Mouse (Mus musculus) NIH3T3 (cell line): ENCODE measurements at regions not wholly inside any gene's neighbourhood (a gene's known extent, or its start where the extent isn't known, plus 50 kb on each side); places are given as distances from the start of the nearest gene placed in this dataset.

ENCODE experiments used
- DNase-seq: peaks from one replicate; pipeline ENCODE4 v3.0.0-alpha.2; 2012; ENCODE audit warnings: low read depth

GRCm38 (mm10) chr7:128834894-128835293 is 90.2 kb downstream of the Sec23ip start:
- DNase-seq, result no peak

- no peak for DNase-seq
These were observed 91.7 kb downstream of the Sec23ip start for GRCm38 (mm10) chr7:128836435-128836834.

DNA sequence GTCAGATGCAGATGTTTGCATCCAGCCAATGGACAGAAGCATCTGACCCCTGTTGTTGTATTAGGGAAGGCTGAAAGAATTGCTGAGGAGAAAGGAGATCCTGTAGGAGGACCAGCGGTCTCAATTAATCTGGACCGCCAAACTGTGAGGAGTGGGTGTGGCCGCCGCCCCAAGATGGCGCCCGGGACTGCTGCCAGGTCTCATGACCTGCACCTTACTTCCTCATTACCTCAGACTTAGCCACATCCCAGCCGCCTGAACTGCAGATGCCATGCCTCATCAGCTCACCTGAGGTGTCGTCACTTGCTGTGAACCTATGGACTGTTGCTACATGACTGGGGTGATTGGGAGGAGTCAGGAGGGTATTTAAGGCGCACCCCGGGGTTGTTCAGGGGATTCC is 97.8 kb downstream of the Sec23ip start:
- DNase-seq, result no peak

DNA sequence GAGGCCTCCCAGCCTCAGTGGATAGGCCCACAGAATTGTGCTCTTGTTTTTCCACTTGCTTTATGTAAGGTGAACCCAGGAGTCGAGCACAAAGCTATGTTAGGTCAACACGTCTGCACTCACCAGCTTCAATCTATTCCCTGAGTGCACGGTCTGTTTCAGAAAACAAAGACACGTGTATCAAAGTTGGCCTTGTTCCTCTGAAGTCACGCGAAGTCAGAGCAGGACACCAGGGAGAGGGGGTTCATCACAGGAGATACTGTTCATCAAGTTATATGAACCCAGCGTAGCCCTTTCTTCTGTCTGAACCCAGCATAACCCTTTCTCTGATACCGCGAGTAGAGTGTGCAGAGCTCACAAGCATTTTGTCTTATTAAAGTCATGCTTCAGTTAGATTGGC is 98.8 kb downstream of the Sec23ip start:
- DNase-seq, result no peak

DNA sequence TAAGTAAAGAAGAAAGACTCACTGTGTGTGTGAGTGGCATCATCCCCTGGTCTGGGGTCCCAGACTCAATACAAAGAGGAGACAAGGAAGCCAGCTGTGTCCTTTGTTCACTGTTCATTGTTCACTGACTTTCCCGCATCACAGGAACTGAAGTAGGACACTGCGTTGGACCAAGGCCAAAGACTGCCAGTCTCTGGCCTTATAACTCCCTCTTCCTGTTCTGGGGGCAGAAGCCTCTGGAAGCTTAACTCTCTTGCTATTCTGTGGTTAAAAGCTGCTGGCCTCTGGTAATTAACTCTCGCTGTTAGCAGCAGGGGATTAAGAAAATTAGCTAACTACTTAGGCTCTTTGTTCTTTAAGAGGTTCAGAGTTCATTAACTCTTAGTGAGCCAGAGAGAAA is 104.5 kb downstream of the Sec23ip start:
- DNase-seq, result no peak

DNA sequence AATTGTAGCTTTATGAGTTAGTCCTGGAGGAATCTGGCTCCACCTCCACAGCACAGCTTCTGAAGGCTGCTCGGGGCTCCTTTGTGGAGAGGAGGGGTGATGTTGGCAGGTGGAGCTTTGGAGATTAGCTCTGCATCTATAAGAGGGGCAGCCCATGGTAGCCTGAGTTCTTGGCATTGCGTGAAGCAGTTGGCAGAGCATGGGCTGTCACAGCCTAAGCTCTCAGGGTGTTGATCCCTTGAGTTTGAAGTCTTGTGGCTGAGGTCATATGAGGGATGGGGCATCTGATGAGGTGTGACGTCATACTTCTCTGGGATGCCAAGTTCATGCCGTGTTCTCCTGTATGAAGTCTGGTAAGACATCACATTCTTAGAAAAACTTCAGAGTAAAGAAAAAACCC is 109.5 kb downstream of the Sec23ip start:
- no peak for DNase-seq

DNA sequence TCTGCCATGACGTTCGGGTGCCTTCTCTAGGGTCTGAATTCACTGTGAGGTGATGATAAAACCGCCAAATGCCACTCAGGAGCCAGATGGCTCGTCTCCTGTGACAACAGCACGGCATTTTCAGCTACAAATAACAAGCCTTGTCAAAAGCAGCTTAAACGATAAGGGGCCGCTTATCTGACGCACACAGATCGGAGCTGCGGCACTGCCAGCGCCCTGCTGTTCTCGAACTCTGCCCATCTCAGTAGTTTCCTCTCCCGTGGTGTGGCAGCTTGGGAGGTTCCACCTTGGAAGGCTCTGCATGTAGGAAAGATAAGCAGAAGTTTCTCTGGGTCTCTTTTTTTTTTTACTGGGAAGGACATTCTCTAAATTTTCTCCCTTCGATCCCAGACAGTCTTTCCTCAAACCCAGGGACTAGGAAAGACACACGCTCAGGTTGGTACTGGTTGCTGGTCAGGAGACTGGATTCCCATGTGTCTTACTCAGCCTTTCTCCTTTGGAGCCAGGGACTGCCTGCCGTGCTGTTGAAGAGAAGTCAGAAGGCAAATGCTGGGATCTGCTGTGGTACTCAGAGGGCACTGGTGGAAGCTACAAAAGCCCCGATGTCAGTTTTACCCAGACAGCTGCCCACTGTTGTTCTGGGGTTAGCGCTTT is 110.1 kb downstream of the Sec23ip start:
- no peak for DNase-seq

DNA sequence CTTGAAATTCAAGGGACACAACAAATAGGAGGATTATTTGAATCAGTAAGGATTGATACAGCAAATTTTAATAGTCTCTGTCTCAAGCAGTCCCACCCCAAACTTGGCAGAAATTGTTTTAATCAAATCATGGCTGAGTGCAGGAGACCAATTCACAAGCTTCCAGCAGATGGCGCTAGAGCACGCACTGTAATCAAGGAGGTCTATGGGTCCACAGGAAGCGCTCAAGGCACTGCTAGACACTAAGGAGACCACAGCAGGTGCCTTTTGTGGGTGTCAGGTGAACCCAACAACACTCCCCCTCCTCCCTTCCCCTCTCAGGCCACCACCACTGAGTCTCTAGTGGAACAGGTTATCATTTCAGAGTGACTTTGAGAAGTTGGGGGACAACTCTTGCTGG is 115.4 kb downstream of the Sec23ip start:
- peak; percentile 78 for DNase-seq

DNA sequence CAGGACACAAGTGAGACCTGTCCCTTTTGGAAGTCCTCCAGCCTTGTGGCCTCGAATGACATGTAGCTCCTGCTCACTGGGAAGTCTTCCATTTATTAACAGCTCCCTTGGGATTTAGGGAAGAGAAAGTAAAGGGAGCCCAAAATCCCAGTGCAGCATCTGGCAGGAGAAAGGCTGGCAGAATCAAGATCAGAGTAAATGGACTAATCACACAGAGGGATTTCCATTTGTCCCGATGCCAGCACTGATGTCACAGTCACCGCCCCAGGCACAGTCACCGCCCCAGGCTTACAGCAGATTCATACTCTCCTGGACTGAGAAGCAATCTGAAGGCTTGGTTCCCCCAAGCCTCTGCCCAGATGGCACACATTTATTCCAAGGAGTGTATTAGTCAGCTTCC is 116.0 kb downstream of the Sec23ip start:
- DNase-seq, result peak; percentile 5

GRCm38 (mm10) chr7:128861376-128861775 is 116.6 kb downstream of the Sec23ip start:
- DNase-seq, result no peak

DNA sequence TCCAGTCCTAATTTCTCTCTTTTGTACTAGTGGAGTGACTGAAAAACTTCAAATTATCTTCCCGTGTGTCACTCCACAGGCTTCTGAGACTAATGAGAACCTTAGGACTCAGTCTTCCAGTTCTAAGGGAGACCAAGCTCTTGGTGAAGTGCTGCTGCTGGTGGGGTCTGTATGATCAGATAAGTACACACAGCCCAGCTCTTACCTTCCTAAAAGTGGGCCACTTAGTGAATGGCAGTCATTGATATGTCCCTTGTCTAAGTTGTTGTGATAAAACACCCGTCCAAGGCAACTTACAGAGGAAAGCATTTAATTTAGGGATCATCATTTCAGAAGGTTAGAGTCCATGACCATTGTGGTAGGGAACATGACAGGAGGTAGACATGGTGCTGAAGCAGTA is 124.1 kb downstream of the Sec23ip start:
- no peak for DNase-seq

GRCm38 (mm10) chr7:128884015-128884414 is 139.3 kb downstream of the Sec23ip start:
- DNase-seq, result no peak

GRCm38 (mm10) chr7:128885551-128885950 is 140.8 kb downstream of the Sec23ip start:
- no peak for DNase-seq

- no peak for DNase-seq
These were observed 165.4 kb downstream of the Sec23ip start for GRCm38 (mm10) chr7:128910134-128910533.

DNA sequence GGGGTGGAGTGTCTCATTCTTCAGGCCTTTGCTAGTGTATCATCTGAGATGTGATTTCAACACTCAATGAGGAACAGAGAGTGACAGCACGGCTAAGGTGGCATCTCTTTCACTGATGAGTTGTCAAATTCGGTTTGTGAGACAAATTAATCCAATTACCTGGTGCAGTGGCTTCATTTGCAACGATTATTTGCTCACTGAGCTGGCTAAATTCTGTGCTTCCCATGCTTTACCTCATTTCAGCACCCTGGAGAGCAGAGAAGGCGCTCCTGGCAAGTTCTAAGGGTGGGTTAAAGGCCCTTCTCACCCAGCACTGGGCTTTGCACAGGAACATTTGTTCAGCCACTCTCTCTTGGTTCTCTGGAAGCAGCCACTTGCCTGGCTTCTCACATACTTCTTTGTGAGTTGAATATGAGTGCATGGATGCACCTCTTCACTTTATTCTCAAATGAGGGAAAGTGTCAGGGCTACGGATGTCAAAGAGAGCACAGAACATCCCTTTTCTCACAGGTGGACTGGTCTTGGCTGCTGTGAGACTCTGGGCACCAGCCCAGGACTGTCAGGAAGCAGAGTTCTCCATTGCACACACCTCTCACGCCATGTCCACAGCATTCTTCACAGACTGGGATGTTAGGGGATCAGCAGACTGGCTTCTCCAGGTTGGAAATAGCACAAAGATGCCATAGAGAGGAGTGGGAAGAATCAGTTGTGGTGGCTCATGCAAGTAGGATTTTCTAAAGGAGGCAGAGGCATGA is 193.4 kb downstream of the Sec23ip start:
- DNase-seq, result peak; percentile 49

- no peak for DNase-seq
These were observed 215.8 kb downstream of the Sec23ip start for GRCm38 (mm10) chr7:128960575-128960974.

- DNase-seq, result no peak
These were observed 235.2 kb downstream of the Sec23ip start for GRCm38 (mm10) chr7:128979904-128980303.

DNA sequence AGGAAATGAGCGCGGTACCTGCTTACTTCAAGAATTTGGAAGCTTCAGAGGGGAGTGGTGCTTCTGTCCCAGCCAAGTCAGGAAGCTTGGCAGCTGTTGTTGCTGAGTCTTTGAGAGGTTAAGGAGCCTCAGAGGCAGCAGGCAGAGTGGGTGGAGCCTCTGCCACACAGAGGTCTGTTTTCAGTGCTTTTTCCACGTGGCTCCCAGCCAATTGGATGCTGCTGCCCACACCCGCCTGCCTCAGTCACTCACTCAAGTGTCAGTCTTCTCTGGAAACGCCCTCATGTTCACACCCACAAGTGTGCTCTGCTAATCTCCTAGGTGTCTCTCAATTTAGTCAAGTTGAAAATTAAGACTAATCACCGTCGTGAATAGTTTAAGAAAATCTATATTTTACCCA is 236.1 kb downstream of the Sec23ip start:
- peak; percentile 1 for DNase-seq

DNA sequence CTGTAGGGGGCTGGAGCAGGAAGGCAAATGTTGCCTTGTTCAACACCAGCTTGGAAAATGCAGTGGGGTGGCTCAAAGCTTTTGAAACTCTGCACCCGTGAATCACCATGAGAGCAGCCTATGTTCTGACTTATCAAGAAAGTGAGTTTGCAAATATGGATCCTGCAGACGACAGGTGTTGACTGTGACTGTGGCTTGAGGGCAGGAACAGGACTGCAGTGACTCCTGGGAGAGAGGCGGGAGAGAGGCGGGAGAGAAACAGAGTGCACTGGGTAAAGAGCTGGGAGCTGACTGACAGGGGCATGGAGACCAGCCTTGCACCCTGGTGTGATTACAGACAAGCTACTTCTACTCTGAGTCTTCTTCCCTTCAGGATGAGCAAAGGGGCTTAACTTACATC is 254.0 kb downstream of the Sec23ip start:
- no peak for DNase-seq

DNA sequence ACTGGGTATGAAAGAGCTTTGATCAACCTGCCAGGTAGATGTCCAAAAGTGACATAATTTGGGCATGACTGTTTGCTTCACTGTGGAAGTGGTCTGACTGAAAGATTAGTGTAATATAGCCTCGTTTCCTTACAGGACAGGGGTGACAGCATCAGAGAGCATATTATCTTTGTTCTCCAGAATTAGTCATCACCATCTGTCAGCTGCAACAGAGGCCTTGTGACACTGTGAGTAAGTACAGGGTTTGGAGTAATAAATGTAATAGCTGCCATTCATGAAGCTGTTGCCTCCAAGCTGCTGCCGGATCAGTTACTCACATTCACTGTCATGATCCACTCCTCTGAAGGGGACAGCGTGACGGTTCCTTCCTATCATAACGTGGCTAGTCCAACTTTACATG is 254.4 kb upstream of the Plpp4 start:
- no peak for DNase-seq

- DNase-seq, result no peak
These were observed 253.7 kb upstream of the Plpp4 start for GRCm38 (mm10) chr7:129003150-129003549.

DNA sequence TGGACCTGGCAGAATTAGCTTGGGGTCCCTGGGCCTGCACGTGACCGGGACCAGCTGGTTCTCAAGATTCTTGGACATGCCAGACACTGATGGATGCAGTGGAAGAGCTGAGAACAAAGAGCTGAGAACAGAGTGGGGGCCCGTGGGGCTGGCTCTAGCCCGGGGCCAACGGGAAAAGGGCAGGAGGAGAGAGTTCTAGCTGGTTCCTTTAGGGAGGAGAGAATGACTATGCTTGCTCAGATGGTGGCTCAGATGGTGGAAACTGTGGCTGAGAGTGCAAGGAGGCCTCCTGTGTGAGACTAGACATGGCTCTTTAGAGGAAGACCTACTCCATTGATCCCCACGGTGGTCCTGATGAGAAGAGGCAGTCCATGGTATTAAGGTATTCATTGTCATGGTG is 240.5 kb upstream of the Plpp4 start:
- no peak for DNase-seq

DNA sequence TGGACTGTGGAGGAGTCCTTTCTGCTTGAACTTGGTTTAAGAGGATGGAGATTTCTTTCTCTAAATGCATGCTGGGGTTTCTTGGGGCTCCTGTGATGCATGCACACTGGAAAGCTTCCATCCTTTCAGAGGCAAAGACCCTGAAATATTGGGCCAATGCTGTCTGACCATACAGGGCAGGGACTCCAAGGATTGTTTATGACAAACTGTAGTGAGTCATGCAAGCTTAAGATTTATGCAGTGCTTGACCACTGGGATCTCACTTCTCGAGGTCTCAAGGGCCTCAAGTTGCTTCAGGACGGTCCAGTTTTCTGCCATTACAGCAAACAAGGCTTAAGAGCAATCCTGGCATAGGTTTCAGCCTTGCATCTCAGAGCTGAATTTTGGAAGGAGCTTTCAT is 229.7 kb upstream of the Plpp4 start:
- no peak for DNase-seq

DNA sequence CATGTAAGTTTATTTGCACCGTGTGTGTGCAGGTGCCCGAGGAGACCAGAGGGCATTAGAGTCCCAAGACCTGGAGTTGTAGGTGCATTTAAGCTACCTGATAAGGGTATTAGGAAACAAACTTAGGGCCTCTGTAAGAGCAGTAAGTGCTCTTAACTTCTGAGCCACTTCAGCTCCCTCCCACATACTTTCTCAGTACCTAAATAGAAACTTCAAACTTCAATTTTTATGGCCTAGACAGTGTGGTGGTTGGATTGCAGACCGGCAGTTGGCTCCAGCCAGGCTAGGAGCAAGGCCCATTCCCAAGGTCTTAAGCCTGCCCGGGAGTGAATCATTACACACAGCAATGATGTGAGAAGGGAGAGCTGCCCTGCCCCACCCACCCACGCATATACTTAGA is 208.8 kb upstream of the Plpp4 start:
- no peak for DNase-seq
